Mouse (Mus musculus) myocyte (in vitro differentiated cells): ENCODE data around the gene Pdxk. TPM values are rescaled to one million over a fixed set of nuclear protein-coding genes. Genes with fewer than 3 reads are reported as not detected.

Source experiments
- H3K27me3 ChIP-seq: one replicate; pipeline ENCODE4 v1.6.1; 2011; ENCODE audit not compliant: control insufficient read depth, insufficient read depth, insufficient read length
- H3K36me3 ChIP-seq: one replicate; pipeline ENCODE4 v1.6.1; 2011; ENCODE audit not compliant: control insufficient read depth, insufficient read depth
- H3K4me2 ChIP-seq: one replicate; pipeline ENCODE4 v1.6.1; 2011; ENCODE audit warnings: low read depth, control low read depth
- H3K4me3 ChIP-seq: one replicate; pipeline ENCODE4 v1.5.1; 2011; ENCODE audit warnings: mild to moderate bottlenecking, control low read depth, moderate library complexity
- H3K79me2 ChIP-seq: one replicate; pipeline ENCODE4 v1.6.1; 2011; ENCODE audit not compliant: control insufficient read depth, insufficient read depth
- H3ac ChIP-seq: one replicate; pipeline ENCODE4 v1.6.1; 2011; ENCODE audit not compliant: control insufficient read depth, insufficient read length
- CEBPB ChIP-seq: IDR thresholded peaks from 2 replicates; pipeline ENCODE4 v1.6.1; 2011; ENCODE audit warnings: mild to moderate bottlenecking, moderate library complexity; ENCODE audit not compliant: poor library complexity, insufficient read depth, severe bottlenecking
- E2F4 ChIP-seq: IDR thresholded peaks from one replicate; pipeline ENCODE4 v1.6.1; 2011; ENCODE audit warnings: mild to moderate bottlenecking, control low read depth, moderate library complexity; ENCODE audit not compliant: insufficient read depth
- MAX ChIP-seq: IDR thresholded peaks from one replicate; pipeline ENCODE4 v1.6.1; 2011; ENCODE audit warnings: low read depth, mild to moderate bottlenecking, control low read depth
- MYOD1 ChIP-seq, 3 experiments: IDR thresholded peaks; one replicate each; pipeline ENCODE4 v1.6.1; 2011; ENCODE audit warnings: control low read depth in 2 of 3, low read depth in 2 of 3, mild to moderate bottlenecking in 2 of 3, moderate library complexity in 1 of 3; ENCODE audit not compliant: insufficient read length in 2 of 3, control insufficient read depth in 1 of 3
- MYOG ChIP-seq, 3 experiments: IDR thresholded peaks; one replicate each; pipeline ENCODE4 v1.6.1; 2011; ENCODE audit warnings: control low read depth in 2 of 3, low read depth in 2 of 3, mild to moderate bottlenecking in 2 of 3; ENCODE audit not compliant: insufficient read length in 2 of 3, control insufficient read depth in 1 of 3, insufficient read depth in 1 of 3
- POLR2A ChIP-seq: IDR thresholded peaks from one replicate; pipeline ENCODE4 v1.6.1; 2011; ENCODE audit warnings: low read depth, mild to moderate bottlenecking, control low read depth, moderate library complexity; ENCODE audit not compliant: insufficient read length
- POLR2AphosphoS2 ChIP-seq: IDR thresholded peaks from one replicate; pipeline ENCODE4 v1.6.1; 2011; ENCODE audit warnings: low read depth, control low read depth; ENCODE audit not compliant: insufficient read length
- REST ChIP-seq: IDR thresholded peaks from one replicate; pipeline ENCODE4 v1.6.1; 2011; ENCODE audit warnings: mild to moderate bottlenecking, control low read depth, moderate library complexity; ENCODE audit not compliant: insufficient read depth, insufficient read length
- SRF ChIP-seq: IDR thresholded peaks from one replicate; pipeline ENCODE4 v1.6.1; 2011; ENCODE audit warnings: low read depth; ENCODE audit not compliant: control insufficient read depth, insufficient read length
- TCF12 ChIP-seq: IDR thresholded peaks from one replicate; pipeline ENCODE4 v1.6.1; 2011; ENCODE audit warnings: mild to moderate bottlenecking, control low read depth; ENCODE audit not compliant: poor library complexity, insufficient read depth, severe bottlenecking
- TCF3 ChIP-seq: IDR thresholded peaks from one replicate; pipeline ENCODE4 v1.6.1; 2011; ENCODE audit warnings: low read depth, control low read depth; ENCODE audit not compliant: insufficient read length
- USF1 ChIP-seq: IDR thresholded peaks from one replicate; pipeline ENCODE4 v1.6.1; 2011; ENCODE audit warnings: low read depth, mild to moderate bottlenecking, control low read depth, moderate library complexity
- polyA plus RNA-seq: library from polyadenylated mRNA; unstranded; fragments of >200 nt; fragmentation: generic; extraction: Trizol; gene quantifications from one replicate; pipeline ENCODE4 v1.2.1, GENCODE M21; 2012; ENCODE audit warnings: missing spikeins

The Pdxk gene
- polyA plus RNA-seq, 1 experiment = 5.7 TPM

DNA sequence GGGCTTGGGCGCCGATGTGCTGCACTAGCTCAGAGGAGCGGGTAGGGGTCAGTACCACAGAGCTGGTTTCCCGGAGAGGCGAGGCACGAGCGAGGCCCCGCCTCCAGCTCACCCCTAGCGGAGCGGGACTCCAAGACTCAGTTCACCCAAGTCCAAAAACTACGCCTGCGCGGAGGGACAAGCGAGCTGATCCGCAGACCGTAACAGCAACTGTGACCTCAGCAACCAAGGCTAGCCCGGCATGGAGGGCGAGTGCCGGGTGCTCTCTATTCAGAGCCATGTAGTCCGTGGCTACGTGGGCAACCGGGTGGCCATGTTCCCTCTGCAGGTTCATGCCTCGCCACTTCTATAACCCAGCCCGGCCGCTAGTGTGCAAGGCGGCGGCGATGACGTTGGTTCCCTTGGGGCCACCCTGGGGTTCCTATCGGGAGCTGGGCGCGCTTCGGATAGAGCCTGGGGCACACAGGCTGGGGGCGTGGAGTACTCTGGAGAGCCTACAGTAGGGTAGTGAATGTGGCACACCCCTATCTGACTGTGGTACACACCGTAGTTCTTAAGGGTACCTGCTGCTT is 17.2 kb upstream of the Pdxk start:
- no peak overlapping the region for H3K4me3 ChIP-seq

DNA sequence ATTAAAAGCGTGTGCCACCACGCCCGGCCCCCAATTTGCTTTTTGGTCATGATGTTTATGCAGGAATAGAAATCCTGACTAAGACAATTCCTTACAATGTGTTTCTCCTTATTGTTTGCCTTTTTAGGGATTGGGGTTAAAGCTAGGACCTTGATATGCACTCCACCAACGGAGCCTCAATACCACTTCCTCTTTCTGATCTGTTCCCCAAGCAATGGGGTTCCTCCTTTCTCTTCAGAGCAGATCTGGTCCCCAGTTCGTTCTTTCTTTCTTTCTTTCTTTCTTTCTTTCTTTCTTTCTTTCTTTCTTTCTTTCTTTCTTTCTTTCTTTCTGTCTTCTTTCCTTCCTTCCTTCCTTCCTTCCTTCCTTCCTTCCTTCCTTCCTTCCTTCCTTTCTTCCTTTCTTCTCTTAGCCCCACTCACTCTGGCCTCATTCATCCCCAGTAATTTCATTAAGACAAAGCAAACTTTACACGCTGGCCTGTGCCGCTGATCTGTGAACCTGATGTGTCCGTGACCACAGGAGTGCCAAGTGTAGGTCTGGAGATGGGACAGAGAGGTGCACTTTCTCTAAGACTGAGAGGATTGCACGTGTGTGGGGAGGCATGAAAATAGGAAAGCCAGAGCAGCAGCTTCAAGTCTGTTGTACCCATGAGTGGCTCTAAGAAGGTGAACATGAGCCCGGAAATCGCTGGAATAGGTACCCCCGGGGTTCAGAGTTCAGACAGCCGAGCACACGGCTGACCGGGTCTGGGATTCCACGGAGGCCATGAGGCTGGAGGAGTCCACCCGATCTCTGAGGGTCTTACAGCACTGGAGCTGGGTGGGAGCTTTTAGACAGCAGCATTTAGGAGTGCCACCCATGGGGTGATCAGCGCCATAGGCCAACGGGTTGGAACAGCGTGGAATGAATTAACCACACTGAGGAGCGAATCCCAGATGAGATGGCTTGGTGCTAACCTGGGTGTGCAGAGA is 16.5 kb upstream of the Pdxk start:
- H3K79me2 ChIP-seq = no peaks in the 10 kb centered on the region
- no peak overlapping the region for H3ac ChIP-seq
- no peak overlapping the region for H3K4me2 ChIP-seq
- H3K27me3 ChIP-seq = peaks cover 8% of the 10 kb centered on the region
- TF ChIP-seq REST (no peak), MAX (no peak), POLR2AphosphoS2 (no peak)
- H3K36me3 ChIP-seq = no peaks in the 10 kb centered on the region
- no peak overlapping the region for H3K4me3 ChIP-seq

More for the DNA sequence above, 17.2 kb upstream of the Pdxk start:
- peaks cover 8% of the 10 kb centered on the region for H3K27me3 ChIP-seq
- TF ChIP-seq USF1 (no peak), E2F4 (no peak), CEBPB (no peak), POLR2A (no peak), POLR2AphosphoS2 (no peak), TCF12 (no peak), MYOG (IDR thresholded peaks at IDR 0.05; ENCODE audit: control insufficient read depth in 1 of 3, insufficient read depth in 1 of 3, insufficient read length in 2 of 3, low read depth in 2 of 3) (no peak), TCF3 (no peak), SRF (no peak), MYOD1 (IDR thresholded peaks at IDR 0.05; ENCODE audit: control insufficient read depth in 1 of 3, insufficient read length in 2 of 3, low read depth in 2 of 3) (no peak), REST (no peak), MAX (no peak)
- H3K4me2 ChIP-seq = no peak overlapping the region
- no peak overlapping the region for H3ac ChIP-seq
- H3K36me3 ChIP-seq = no peaks in the 10 kb centered on the region
- H3K79me2 ChIP-seq = no peaks in the 10 kb centered on the region

DNA sequence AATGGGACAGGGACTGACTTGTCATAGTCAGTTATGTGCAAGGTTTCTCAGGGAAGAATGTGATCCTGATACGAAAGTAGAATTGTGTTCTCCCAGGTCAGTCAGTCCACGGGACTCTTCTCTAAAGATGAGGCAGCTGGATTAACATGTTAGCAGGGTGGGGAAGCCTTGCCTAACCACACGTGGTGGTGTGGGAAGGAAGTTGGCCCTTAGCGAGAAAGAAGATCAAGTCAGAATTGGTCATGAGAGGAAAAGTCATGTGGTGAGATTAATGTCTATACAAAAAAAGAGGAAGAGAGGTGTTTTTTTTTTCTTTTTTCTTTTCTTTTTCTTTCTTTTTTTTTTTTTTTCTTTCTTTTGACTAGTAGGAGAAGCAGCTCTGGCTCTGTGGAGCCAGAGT is 12.0 kb upstream of the Pdxk start:
- TF ChIP-seq MAX (no peak), MYOD1 (IDR thresholded peaks at IDR 0.05; ENCODE audit: control insufficient read depth in 1 of 3, insufficient read length in 2 of 3, low read depth in 2 of 3) (no peak), POLR2AphosphoS2 (no peak), SRF (no peak), POLR2A (no peak), CEBPB (no peak), TCF3 (no peak), USF1 (no peak), E2F4 (no peak), MYOG (IDR thresholded peaks at IDR 0.05; ENCODE audit: control insufficient read depth in 1 of 3, insufficient read depth in 1 of 3, insufficient read length in 2 of 3, low read depth in 2 of 3) (no peak), REST (no peak), TCF12 (no peak)

DNA sequence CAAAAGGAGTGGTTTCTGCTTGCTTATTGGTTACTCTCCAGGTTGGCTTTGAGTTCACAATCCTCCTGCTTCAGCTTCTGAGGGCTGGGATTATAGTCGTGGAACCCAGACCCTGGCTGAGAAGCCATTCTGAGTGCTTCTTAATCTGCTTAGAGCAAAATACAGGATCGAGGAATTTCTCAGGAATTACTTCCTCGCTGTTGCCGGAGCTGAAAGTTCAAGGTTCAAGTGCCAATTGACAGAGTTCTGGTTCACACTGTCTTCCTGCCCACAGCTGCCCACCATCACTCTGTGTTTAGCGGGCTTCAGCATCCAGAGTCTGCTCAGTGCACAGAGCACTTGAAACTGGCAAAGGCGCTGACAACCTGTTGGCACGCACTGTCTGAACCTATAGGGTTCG is 10.0 kb upstream of the Pdxk start:
- H3K27me3 ChIP-seq = no peaks in the 10 kb centered on the region
- no peaks in the 10 kb centered on the region for H3K79me2 ChIP-seq
- no peaks in the 10 kb centered on the region for H3K36me3 ChIP-seq
- no peak for TF ChIP-seq POLR2AphosphoS2
- H3K4me2 ChIP-seq = no peak overlapping the region
- no peak overlapping the region for H3ac ChIP-seq
- no peak overlapping the region for H3K4me3 ChIP-seq

More for the DNA sequence above, 12.0 kb upstream of the Pdxk start:
- no peak overlapping the region for H3K4me2 ChIP-seq
- H3ac ChIP-seq = no peak overlapping the region
- no peak overlapping the region for H3K4me3 ChIP-seq
- no peaks in the 10 kb centered on the region for H3K36me3 ChIP-seq
- no peaks in the 10 kb centered on the region for H3K79me2 ChIP-seq
- peaks cover 4% of the 10 kb centered on the region for H3K27me3 ChIP-seq

DNA sequence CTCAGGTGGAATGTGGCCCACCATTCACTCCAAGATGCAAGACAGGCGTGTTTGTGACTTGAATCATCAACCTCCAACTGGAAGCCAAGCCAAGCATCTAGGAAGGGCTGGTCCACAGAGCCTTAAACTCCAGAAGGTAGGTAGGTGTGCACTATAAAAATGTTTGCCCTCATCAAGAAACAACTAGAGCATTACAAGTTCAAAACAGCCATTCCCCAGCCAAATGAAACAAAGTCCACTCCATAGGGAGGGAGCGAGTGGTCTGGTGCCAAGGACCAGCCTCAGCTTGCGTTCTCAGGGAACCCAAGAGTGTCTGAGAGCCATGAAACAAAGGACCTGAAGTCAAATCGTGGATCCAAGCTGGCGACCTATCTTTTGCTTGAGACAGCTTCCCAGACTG is 8.7 kb upstream of the Pdxk start:
- no peak overlapping the region for H3K4me2 ChIP-seq
- TF ChIP-seq E2F4 = no peak
- no peak for TF ChIP-seq MYOD1 (IDR thresholded peaks at IDR 0.05; ENCODE audit: control insufficient read depth in 1 of 3, insufficient read length in 2 of 3, low read depth in 2 of 3)
- TF ChIP-seq POLR2AphosphoS2 = no peak
- TF ChIP-seq MAX = no peak
- TF ChIP-seq TCF12 = no peak
- TF ChIP-seq USF1 = no peak
- no peak for TF ChIP-seq CEBPB
- TF ChIP-seq TCF3 = no peak
- no peak for TF ChIP-seq REST
- no peak for TF ChIP-seq SRF
- TF ChIP-seq POLR2A = no peak
- no peak for TF ChIP-seq MYOG (IDR thresholded peaks at IDR 0.05; ENCODE audit: control insufficient read depth in 1 of 3, insufficient read depth in 1 of 3, insufficient read length in 2 of 3, low read depth in 2 of 3)
- no peaks in the 10 kb centered on the region for H3K27me3 ChIP-seq
- H3K36me3 ChIP-seq = no peaks in the 10 kb centered on the region
- no peaks in the 10 kb centered on the region for H3K79me2 ChIP-seq
- no peak overlapping the region for H3ac ChIP-seq
- H3K4me3 ChIP-seq = no peak overlapping the region
